Mouse (Mus musculus) left cerebral cortex, adult 9 months (tissue): ENCODE results near the gene Adamtsl3.

Experiments used
- DNase-seq, 2 experiments: peaks; one replicate each; pipeline ENCODE4 v3.0.0; 2022; ENCODE audit warnings: low spot score in 2 of 2

Gene Adamtsl3

GRCm38 (mm10) chr7:82335211-82336121 lies at the start of gene Adamtsl3:
TSS of gene Adamtsl3 (plus strand) at chr7:82335694.
- DNase-seq = no peak

GRCm38 (mm10) chr7:82287242-82287641 lies 48.3 kb upstream of the Adamtsl3 start:
- DNase-seq = no peak

DNA sequence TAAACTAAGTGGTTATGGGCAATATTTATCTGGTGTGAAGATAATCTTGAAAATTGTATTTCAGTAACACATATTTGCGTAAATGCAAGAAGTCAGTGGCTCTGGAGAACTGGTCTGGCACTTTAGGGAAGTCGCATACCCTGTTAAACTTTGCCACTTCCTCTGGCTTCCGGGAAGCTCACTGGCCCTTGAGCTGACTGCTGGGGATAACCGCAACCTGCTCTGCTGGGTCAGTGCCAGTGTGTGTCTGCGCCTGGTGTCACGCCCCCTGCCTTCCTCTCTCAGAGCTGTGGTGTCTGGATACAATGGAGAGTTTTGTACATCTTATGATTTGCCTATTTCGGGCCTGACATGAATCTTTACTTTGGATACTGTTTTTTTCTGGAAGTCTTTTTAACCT lies 42.1 kb upstream of the Adamtsl3 start:
- no peak for DNase-seq

DNA sequence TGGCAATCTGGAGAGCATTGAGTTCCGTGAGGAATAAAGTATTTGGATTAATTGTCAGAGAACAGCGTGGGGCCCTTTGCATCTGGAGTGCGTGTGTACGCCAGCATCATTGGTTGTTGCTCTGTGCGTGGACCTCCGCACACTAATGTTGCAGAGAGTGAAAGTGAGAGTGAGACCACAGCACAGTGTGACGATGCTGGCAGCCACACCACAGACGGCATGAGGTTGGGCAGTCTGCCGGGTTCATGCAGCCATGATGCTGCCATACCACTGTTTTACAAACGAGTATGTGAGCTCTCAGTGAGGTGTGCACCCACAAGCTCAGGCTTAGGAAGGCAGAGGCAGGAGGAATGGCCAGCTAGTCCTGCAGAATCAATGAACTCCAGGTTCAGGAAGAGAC lies 41.4 kb upstream of the Adamtsl3 start:
- DNase-seq = no peak

DNA sequence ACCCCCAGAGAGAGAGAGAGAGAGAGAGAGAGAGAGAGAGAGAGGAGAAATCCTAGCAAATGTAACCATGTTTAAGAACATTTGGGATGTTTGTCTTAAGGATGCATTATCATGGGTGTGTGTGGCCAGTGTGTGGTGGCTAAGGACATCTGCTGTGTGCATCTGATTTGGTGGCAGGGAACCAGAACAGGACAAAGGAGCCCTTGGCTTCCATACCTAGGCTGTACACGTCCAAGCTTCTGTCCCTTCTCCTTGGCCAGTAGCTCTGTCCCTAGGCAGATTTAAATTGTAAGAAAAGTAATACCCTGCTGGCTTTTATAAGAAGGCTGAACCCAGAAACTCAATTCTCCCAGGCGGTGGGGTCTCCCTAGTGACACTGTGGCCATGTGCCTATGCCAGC lies 40.9 kb upstream of the Adamtsl3 start:
- DNase-seq = no peak

- DNase-seq = no peak
These were observed 27.1 kb upstream of the Adamtsl3 start for GRCm38 (mm10) chr7:82308398-82308797.

DNA sequence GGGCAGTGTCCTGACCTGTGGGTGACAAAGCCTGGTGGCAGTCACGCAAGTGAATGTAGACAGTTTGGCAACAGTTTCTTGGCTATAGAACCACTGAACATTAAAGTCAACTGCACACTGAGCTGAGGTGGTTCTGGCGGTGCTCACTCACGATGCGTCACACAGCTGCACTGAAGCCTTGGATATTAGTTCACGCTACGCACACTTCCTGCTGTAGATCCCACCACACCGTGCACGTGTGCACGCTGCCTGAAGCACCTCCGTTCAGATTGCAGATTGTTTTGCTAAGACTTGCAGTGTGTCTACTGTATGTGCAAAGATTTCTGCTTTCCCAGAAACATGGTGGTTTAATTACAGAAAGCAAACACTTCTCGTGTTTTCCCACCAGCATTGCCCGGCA lies 17.0 kb upstream of the Adamtsl3 start:
- no peak for DNase-seq

DNA sequence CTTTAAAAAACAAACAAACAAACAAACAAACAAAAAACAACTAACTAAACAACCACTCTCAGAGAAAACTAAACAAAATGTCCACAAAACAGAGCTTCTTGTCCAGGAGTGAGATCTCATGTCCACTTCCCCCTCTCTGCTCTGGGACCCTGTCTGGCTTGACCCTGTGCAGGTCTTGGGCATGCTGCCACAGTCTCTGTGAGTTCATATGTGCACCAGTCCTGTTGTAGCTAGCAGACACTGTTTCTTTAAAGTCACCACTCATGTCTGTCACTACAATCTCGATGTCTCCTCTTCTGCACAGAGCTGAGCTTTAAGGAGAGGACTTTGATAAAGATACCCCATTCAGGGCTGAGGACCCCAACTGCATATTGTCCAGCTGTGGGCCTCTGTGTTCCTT lies 8.9 kb upstream of the Adamtsl3 start:
- no peak for DNase-seq

DNA sequence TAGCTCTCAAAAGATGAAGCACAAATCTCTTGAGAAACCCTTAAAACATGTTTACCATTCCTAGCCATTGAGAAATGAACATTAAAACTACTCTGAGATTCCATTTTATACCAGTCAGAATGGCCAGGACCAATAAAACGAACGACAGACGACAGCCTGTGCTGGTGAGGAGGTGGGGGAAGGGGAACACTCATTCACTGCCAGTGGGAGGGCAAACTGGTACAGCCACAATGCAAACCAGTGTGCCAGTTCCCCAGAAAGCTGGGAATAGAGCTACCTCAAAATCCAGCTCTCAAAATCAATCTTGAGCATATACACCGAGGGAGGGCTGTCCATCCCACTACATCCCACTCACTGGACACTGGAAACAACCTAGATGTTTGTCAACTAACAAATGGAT lies 8.3 kb upstream of the Adamtsl3 start:
- no peak for DNase-seq

DNA sequence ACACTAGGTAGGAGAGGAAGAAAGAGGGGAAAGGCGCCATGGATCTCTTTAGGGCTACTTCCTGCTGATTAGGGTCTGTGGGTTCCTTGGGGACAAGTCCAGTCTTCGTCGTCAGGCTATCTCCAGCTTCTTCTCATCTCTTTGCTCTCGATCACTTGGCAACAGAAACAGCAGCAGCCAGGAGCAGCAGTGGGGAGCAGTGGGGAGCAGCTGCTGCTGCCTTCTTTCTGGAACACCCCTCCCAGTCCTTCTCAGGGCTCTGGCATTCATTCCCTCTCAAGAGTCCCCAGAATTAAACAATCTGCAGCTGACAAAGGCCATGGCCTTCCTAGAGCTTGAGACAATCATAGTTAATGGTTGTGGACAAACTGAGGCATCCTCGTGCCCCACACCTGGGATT lies 7.6 kb upstream of the Adamtsl3 start:
- DNase-seq = no peak

DNA sequence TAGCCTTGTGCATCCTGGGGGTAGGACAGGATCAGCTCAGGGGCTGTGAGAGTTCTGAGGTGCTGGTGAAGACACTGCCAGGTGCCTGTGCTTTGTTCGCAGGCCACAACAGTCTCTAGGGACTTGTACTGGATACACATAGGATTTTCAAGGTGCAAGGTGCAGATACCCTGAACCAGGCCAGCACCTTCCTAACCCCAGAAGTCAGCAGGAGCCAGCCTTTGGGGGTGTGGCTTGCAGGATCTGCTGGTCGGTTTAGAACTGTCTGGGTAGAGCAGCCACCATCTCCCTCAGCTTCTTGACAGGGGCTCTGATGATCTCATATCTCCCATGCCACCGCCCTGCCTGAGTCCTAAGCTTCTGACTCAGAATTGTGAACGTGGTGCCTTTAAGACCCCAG lies 5.7 kb upstream of the Adamtsl3 start:
- DNase-seq = no peak

- DNase-seq = no peak
These were observed 4.6 kb upstream of the Adamtsl3 start for GRCm38 (mm10) chr7:82330860-82331259.

- no peak for DNase-seq
These were observed 1.5 kb upstream of the Adamtsl3 start for GRCm38 (mm10) chr7:82334000-82334399.

DNA sequence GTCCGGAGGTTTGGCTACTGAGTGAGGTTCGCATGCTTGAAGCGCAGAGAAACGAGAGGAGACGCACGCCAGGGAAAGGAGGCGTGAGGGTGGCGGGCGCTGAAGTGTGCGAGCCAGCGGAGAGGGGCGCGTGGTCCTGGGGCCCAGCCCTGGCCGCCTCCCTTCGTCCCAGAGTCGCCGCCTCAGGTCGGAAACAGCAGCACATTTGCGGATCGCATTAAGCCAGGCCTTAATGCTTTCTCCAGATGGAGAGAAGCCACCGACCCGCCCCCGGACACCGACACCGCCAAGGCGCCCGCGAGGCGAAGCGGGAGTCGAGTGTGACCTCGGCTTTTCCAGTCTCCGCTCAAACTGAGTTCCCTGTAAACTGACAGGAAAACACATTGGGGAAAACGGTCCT lies 638 bp downstream of the Adamtsl3 start:
- no peak for DNase-seq

DNA sequence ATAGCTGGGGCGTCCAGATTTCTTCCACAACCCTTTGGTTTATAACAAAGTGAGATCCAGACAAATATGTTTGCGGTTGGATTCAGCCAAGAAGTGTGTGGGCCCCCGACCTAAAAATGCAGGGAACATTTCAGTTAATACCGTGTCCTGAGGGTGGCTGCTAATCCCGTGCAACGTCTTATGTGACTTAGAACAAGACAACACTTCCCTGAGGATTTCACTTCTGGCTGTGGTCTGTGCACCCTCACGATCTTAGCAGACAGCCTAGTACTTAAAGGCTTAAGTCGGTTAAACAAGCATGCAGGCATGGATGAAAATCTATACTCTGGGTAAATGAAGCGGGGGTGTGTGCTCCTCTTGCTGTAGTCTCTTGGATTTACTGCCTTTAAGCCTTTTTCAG lies 2.6 kb downstream of the Adamtsl3 start:
- DNase-seq = no peak

- no peak for DNase-seq
These were observed 3.0 kb downstream of the Adamtsl3 start for GRCm38 (mm10) chr7:82338532-82338931.

DNA sequence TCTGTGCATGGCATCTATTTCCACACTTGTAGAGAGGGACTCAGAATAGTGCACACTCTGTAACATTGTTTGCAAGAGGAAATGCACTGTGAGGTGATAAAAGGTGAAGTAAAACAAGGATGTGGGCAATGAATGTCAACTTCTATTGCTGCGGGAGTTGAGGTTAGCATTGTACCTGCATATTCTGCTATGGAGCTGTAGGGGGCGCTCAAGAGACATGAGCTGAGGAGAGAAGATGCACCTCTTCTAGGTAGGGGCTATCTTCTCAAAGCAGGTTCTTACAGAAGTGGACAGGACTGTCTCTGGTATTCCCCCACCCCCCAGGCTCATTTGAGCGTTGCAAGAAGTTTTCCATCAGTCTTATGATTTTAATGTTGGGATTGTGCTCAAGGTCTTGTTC lies 3.7 kb downstream of the Adamtsl3 start:
- no peak for DNase-seq

DNA sequence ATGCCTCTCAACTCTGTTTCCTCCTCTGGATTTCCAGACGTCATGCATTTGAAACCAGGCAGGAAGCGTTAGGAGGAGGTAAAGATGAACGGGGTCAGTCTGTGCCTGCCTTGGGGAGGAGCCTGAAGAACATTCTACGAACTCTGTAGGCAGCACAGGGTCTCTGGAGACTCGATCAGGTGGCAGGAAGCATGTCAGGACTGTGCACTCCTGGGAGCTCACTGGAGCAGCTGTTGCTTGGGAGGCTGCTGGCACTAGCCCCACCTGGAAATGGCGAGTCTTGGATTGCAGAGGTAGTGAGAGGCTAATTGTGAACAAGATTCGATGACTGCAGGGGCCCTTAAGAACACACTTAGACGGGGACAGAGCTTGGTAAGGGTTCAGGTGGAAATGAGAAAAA lies 6.0 kb downstream of the Adamtsl3 start:
- no peak for DNase-seq

GRCm38 (mm10) chr7:82346706-82347105 lies 11.2 kb downstream of the Adamtsl3 start:
- DNase-seq = no peak

GRCm38 (mm10) chr7:82349796-82350195 lies 14.3 kb downstream of the Adamtsl3 start:
- DNase-seq = no peak

DNA sequence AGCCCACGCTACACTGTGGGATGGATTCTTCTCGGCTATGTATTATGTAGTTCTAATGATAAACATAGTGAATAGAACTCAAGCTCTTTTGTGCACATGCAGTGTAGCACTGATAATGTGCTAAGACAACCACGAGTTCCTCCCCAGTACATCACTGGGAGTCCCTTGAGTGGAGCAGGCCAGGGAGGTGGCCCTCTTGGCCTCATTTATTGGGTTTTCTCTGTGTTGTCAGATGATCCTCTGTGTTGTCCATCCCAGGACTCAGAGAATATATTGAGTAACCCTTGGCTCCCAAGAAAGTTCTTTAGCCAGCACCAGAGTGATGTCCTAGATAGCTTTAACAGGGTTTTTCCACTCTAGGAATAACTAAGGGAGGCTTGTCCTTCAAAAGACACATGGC lies 14.9 kb downstream of the Adamtsl3 start:
- DNase-seq = no peak

DNA sequence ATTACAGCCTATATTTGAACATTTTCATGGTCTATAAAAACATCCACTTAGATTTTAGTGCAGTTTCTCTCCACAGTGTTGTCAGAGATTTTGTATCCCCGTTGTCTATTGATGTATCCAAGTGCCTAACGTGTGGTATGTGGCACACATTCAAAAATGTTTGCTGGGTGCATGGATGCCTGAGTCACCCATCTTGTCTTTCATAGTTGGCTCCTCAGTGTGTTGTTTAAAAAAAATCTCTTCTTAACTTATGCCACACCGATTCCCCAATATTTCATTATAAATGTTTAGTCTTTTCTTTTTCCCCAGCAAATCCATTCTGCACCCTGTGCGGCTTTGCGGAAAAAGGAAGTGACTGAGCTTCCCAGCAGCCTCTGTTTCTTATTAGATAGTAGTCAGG lies 23.7 kb downstream of the Adamtsl3 start:
- DNase-seq = no peak

DNA sequence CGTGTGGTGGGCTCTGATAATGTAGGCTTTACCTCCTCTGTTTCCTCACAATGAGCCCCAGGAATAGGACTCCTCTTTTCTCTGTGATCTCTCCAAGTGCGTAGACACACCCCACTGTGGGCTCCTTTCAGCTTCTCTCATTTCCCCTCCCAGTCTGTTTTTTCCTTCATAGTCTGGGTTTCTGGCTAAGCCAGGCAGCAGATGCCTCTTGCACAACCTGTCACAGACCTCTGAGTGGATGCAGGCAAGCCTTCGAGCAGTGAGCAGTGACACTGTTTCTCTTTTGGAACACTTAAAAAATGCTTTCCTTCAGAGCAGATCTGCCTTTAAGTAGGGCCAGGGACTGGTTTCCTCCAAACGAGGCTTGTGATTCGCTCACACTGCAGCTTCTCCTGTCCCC lies 24.2 kb downstream of the Adamtsl3 start:
- no peak for DNase-seq

- DNase-seq = no peak
These were observed 24.7 kb downstream of the Adamtsl3 start for GRCm38 (mm10) chr7:82360186-82360585.
